Mouse (Mus musculus) lung, embryonic 16.5 days (tissue): ENCODE results near the gene Armh3. TPM values are rescaled to one million over a fixed set of nuclear protein-coding genes. Genes with fewer than 3 reads are reported as not detected.

Source experiments
- ATAC-seq: fragments of 200-750 bp; cut with Nextera tagmentation; 2 replicates; pipeline ENCODE4 v1.8.0; 2017; ENCODE audit warnings: low read depth, mild to moderate bottlenecking, moderate library complexity
- H3K27ac ChIP-seq: fragments of 300-500 bp; sonication (generic); 2 replicates; pipeline ENCODE4 v1.5.1; 2014; ENCODE audit warnings: mild to moderate bottlenecking, control low read depth, low read length
- H3K27me3 ChIP-seq: fragments of 300-500 bp; sonication (generic); 2 replicates; pipeline ENCODE4 v1.6.1; 2014; ENCODE audit warnings: low read depth, low read length, mixed read lengths; ENCODE audit not compliant: control insufficient read depth, insufficient read depth
- H3K36me3 ChIP-seq: fragments of 300-500 bp; sonication (generic); 2 replicates; pipeline ENCODE4 v1.6.1; 2014; ENCODE audit warnings: low read length; ENCODE audit not compliant: control insufficient read depth, insufficient read depth
- H3K4me1 ChIP-seq: fragments of 300-500 bp; sonication (generic); replicated peaks from 2 replicates; pipeline ENCODE4 v1.6.1; 2014; ENCODE audit warnings: low read length, mixed read lengths; ENCODE audit not compliant: control insufficient read depth, insufficient read depth
- H3K4me2 ChIP-seq: fragments of 300-500 bp; sonication (generic); 2 replicates; pipeline ENCODE4 v1.6.1; 2014; ENCODE audit warnings: low read depth, low read length, control low read depth
- H3K4me3 ChIP-seq: fragments of 300-500 bp; sonication (generic); 2 replicates; pipeline ENCODE4 v1.5.1; 2014; ENCODE audit warnings: mild to moderate bottlenecking, low read length, control low read depth
- H3K9ac ChIP-seq: fragments of 300-500 bp; sonication (generic); 2 replicates; pipeline ENCODE4 v1.6.1; 2014; ENCODE audit warnings: low read length, control low read depth
- H3K9me3 ChIP-seq: fragments of 300-500 bp; sonication (generic); 2 replicates; pipeline ENCODE4 v1.6.1; 2016; ENCODE audit warnings: low read length; ENCODE audit not compliant: control insufficient read depth
- WGBS: fragments of 180-500 bp; shearing (Covaris S2); extraction: QIAGEN DNeasy Blood & Tissue Kit; methylation state at CpG from one replicate; pipeline ENCODE4 v1.1.7; 2014; 5-methylcytosine and 5-hydroxymethylcytosine counted together
- polyA plus RNA-seq: library from polyadenylated mRNA; unstranded; fragments of >200 nt; fragmentation: Nextera tagmentation; extraction: Ambion mirVana; gene quantifications from 2 replicates; pipeline ENCODE4 v1.2.1, GENCODE M21; 2015

Gene Armh3
- polyA plus RNA-seq, 1 experiment from 2014 or later = 18.0 TPM

DNA sequence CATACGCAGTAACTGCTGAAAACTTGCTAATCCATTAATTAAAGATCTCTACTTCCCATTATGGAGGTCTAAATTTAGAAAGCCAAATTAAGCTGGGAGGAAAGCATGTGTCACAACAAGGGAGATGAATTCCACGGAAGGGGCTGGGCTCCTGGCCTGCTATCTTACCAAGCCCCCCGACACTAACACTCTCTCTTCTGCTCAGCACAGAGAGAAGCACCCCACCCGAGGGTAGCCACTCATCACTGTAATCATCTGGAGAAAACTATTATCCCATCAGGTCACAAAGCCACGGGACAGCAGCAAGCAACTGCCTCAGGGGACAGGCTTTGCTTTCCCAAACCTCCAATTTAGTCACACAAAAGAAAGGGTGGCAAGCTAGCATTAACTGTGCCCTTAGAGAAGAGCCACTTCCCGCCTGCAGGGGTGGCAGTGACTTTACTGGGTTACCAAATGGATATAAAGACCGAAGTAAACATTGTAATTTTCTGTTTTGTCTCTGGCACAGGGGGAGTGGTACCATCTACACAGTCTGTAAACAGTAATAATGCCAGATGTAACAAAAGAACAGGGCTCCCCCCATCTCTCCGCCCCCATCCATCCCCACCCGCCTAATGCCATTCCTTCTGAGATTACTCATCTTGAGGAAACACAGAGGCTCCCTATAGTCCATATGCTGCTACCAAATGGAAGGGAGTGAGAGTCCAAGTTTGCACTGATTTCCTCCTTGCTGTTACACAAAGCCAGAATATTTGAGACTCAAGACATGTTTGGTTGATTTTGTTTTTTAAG lies 77.8 kb downstream of the Armh3 start:
- no peak overlapping the region for H3K4me2 ChIP-seq
- no peaks in the 10 kb centered on the region for H3K9me3 ChIP-seq
- no peaks in the 10 kb centered on the region for H3K27me3 ChIP-seq
- no peaks in the 10 kb centered on the region for H3K4me1 ChIP-seq
- H3K36me3 ChIP-seq = no peaks in the 10 kb centered on the region
- H3K4me3 ChIP-seq = no peak overlapping the region
- H3K27ac ChIP-seq = no peak overlapping the region
- no peak for ATAC-seq
- H3K9ac ChIP-seq = no peak overlapping the region
- 79% methylated on average over 9 of the region's 9 CpGs for WGBS

DNA sequence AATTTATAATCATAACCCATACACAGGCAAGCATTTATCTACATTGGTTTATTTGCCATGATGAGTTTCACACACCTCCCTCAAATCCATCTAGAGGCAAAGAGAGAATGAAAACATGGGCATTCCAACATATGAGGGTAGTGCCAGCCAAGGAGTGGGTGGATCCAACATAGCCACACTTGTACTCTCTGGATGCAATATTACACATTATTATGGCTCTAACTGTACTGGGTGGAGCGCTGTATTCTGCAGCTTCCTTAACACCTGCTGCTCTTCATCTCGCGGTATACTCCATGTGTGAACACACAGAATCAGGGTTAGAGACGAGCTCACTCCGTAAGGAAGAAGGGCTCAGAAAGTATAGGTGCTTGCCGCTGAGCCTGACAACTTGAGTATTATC lies 79.9 kb downstream of the Armh3 start:
- Histone ChIP-seq H3K9me3 (no peaks in the 10 kb centered on the region), H3K27me3 (no peaks in the 10 kb centered on the region), H3K4me2 (no peak overlapping the region), H3K4me3 (no peak overlapping the region), H3K36me3 (no peaks in the 10 kb centered on the region), H3K9ac (no peak overlapping the region), H3K4me1 (no peaks in the 10 kb centered on the region), H3K27ac (no peak overlapping the region)
- no peak for ATAC-seq
- 97% methylated on average over 6 of the region's 6 CpGs for WGBS

DNA sequence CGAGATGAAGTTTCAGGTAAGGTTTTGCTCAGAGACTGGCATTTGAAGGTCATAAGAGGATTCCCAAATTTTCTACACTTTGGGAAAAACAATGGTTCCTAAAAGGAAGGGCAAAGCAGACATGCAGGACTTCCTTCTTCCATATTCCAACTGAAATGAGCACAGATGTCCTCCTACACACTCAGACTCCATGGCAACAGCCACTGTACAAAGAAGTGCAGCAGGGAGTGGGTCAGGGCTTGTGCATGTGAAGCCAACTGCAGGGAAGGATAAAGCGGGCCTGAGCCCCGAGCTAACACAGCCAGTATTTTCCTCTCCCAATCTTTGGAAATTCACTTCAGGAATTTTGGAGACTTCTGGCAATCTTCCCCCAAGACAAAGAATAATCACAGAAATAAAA lies 80.4 kb downstream of the Armh3 start:
- H3K9me3 ChIP-seq = no peaks in the 10 kb centered on the region
- WGBS = 79% methylated on average over 3 of the region's 3 CpGs
- no peak for ATAC-seq
- H3K9ac ChIP-seq = no peak overlapping the region
- H3K4me1 ChIP-seq = no peaks in the 10 kb centered on the region
- H3K27ac ChIP-seq = no peak overlapping the region
- H3K4me2 ChIP-seq = no peak overlapping the region
- H3K4me3 ChIP-seq = no peak overlapping the region
- no peaks in the 10 kb centered on the region for H3K27me3 ChIP-seq
- no peaks in the 10 kb centered on the region for H3K36me3 ChIP-seq

DNA sequence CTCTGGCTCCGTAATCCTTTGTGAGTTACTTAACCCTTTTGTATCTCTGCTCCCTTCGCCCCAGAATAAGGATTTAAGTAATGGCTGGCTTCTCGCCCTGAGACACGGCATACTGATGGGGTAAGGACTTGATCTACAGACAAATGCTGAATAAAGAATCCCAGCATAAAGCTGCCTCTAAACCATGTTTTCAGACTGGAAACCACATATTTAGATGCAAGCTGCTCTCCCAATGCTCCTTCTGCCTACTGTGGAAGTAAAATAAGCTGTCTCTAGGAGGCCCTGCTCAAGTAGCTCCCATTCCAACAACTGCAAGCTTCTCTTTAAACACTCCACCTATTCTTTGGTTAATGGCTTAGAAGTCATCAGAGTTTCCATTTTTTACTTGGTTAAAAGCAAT lies 81.8 kb downstream of the Armh3 start:
- 76% methylated on average over 4 of the region's 4 CpGs for WGBS
- ATAC-seq = no peak
- H3K36me3 ChIP-seq = no peaks in the 10 kb centered on the region

DNA sequence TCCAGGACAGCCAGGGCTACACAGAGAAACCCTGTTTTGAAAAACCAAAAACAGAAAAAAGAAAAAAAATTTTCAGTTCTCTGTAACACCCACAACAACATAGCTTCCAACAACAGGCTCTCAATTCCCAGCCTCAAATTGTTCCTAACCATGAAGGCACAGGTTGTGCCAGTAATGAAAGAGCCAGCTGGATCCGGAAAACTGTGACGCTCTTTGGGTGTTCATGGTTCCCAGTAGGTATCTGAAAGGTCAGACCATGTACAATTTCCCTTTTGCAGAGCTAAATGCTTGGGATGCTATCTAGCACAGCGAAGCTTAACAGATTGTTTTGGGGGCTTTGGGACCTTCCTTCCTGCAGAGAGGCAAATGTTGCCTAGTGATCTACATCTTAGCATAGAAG lies 82.3 kb downstream of the Armh3 start:
- Histone ChIP-seq H3K4me2 (no peak overlapping the region), H3K9ac (no peak overlapping the region), H3K4me1 (no peaks in the 10 kb centered on the region), H3K36me3 (no peaks in the 10 kb centered on the region), H3K4me3 (no peak overlapping the region), H3K27ac (no peak overlapping the region), H3K9me3 (no peaks in the 10 kb centered on the region), H3K27me3 (no peaks in the 10 kb centered on the region)
- no peak for ATAC-seq
- 91% methylated on average over 3 of the region's 3 CpGs for WGBS

More for the DNA sequence above, 81.8 kb downstream of the Armh3 start:
- no peaks in the 10 kb centered on the region for H3K4me1 ChIP-seq
- no peak overlapping the region for H3K4me2 ChIP-seq
- no peaks in the 10 kb centered on the region for H3K27me3 ChIP-seq
- H3K9me3 ChIP-seq = no peaks in the 10 kb centered on the region
- H3K27ac ChIP-seq = no peak overlapping the region
- H3K4me3 ChIP-seq = no peak overlapping the region
- H3K9ac ChIP-seq = no peak overlapping the region

DNA sequence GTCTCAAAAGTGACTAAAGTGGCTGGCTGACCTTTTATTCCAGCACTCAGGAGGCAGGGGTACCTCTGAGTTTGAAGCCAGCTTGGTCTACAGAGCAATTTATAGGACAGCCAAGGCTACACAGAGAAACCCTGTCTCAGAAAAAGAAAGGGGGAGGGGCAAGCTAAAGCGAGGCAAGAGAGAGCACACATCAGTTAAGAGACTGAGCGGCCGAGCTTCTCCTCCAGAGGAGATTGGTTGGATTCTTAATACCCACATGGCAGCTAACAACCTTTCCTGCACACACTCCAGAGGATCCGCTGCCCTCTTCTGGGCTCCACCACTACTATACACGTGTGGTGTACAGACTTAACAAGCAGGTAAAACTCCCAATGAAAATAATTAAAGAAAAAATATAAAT lies 85.3 kb downstream of the Armh3 start:
- no peak overlapping the region for H3K9ac ChIP-seq
- no peak overlapping the region for H3K27ac ChIP-seq
- H3K4me2 ChIP-seq = no peak overlapping the region
- no peaks in the 10 kb centered on the region for H3K27me3 ChIP-seq
- no peak overlapping the region for H3K4me3 ChIP-seq
- no peaks in the 10 kb centered on the region for H3K36me3 ChIP-seq
- WGBS = 49% methylated on average over 5 of the region's 5 CpGs
- no peak for ATAC-seq
- no peaks in the 10 kb centered on the region for H3K9me3 ChIP-seq
- H3K4me1 ChIP-seq = no peaks in the 10 kb centered on the region

DNA sequence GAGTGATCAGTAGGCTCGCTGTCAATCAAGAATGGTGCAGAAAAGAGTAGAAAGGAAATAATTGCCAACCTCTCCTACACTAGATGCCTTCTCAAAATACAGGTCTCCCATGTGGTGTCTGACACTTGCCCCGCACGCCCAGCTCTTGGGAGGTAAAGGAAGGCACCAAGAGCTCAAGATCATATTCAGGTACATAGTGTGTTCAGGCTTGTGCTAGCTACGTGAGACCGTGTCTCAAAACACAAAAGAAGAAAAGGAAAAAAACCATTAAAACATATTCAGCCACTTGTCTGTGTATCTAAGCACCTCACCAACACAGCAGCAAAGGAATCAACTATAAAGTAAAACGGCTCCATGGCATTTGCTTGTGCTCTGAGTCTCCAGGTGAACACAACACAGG lies 85.9 kb downstream of the Armh3 start:
- Histone ChIP-seq H3K36me3 (no peaks in the 10 kb centered on the region), H3K4me2 (no peak overlapping the region), H3K9ac (no peak overlapping the region), H3K9me3 (no peaks in the 10 kb centered on the region), H3K27ac (no peak overlapping the region), H3K4me3 (no peak overlapping the region), H3K27me3 (no peaks in the 10 kb centered on the region), H3K4me1 (no peaks in the 10 kb centered on the region)
- no peak for ATAC-seq
- 88% methylated on average over 6 of the region's 6 CpGs for WGBS

DNA sequence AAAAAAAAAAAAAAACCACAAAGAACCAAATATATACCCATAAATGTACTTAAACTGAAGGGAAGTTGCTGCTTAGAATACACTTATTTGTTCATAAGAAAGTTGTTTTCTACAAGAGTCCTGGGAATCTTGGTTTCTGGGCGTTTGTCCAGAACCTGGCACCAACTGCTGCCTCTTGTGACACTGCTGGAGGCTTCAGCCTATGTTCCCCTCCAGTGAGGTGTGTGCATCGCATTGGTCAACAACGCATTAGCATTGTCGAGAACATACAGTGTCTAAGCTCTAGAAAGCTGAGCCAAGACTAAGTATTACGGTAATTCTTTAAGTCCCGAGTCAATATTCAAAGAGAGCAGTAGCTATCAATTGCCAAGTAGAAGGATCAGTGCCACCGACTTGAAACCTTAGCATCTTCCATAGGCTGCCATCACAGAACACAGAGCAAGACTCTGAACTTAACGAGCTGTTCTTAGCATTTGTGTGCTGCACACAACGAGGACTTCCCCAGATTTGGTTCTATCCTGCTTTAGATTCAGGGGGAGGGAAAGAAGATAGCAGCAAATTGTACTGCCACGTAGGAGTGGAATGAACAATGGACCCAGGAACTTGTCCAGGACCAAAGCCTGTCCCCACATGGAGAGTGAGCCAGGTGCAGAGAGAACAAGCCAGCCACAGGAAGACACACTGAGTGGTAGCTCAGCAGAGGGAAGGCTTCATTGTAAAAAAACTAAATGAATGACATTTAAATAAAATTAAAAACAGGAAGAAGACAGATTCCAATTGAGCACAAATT lies 86.9 kb downstream of the Armh3 start:
- Histone ChIP-seq H3K4me1 (no peaks in the 10 kb centered on the region), H3K4me3 (no peak overlapping the region)

DNA sequence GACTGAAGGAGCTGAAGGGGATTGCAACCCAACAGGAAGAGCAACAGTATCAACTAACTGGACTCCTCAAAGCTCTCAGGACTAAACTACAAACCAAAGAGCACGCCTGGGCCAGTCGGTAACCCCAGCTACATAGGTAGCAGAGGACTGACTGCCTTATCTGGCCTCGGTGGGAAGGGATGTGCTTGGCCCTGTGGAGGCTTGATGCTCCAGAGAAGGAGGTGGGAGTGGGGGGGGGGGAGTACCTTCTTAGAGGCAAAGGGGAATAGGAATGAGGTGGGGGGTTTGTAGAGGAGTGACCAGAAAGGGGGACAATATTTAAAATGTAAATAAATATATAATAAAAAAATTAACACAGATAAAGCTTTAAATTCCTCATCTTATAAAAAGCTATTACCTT lies 90.0 kb downstream of the Armh3 start:
- Histone ChIP-seq H3K27me3 (no peaks in the 10 kb centered on the region), H3K4me1 (0 out of 2 replicates have a peak, but pooled peaks cover 3% of the 10 kb centered on the region), H3K4me3 (no peak overlapping the region), H3K4me2 (no peak overlapping the region), H3K9ac (no peak overlapping the region), H3K27ac (no peak overlapping the region), H3K9me3 (no peaks in the 10 kb centered on the region), H3K36me3 (no peaks in the 10 kb centered on the region)
- WGBS = 90% methylated on average over 3 of the region's 3 CpGs
- ATAC-seq = no peak

More for the DNA sequence above, 86.9 kb downstream of the Armh3 start:
- WGBS = 81% methylated on average over 10 of the region's 10 CpGs
- Histone ChIP-seq H3K4me2 (no peak overlapping the region), H3K27me3 (no peaks in the 10 kb centered on the region), H3K9me3 (no peaks in the 10 kb centered on the region), H3K9ac (no peak overlapping the region), H3K27ac (no peak overlapping the region), H3K36me3 (no peaks in the 10 kb centered on the region)
- no peak for ATAC-seq
